Mouse (Mus musculus) erythroblast, embryonic 14.5 days (primary cell): Measurements from ENCODE around the gene Daglb.

Experiments used
- GATA1 ChIP-seq: IDR thresholded peaks from 2 replicates; pipeline ENCODE4 v1.6.1; 2012; ENCODE audit warnings: low read length, inconsistent platforms, mixed read lengths
- TAL1 ChIP-seq: IDR thresholded peaks from 3 replicates; pipeline ENCODE4 v1.6.1; 2012; ENCODE audit warnings: low read length, inconsistent platforms, mixed read lengths

- TF ChIP-seq GATA1 (no peak), TAL1 (no peak)
These were observed 713 bp upstream of the Daglb start for GRCm38 (mm10) chr5:143463671-143464070.
